Mouse (Mus musculus): ENCODE measurements around the gene Dbx1.

Gene Dbx1

GRCm38 (mm10) chr7:49581951-49582350, 54.7 kb downstream of the Dbx1 start:
- in situ Hi-C loops (cut with MboI; ENCODE audit: low pct_unique_long_range_greater_than_20kb in 1 of 2, low sequenced_read_pairs in 2 of 2, unreplicated experiment in 1 of 2), result no loop called here

Data from mouse embryonic stem cell (cell line).